Mouse (Mus musculus): ENCODE data around the gene Mia. TPM values are rescaled to one million over a fixed set of nuclear protein-coding genes. Genes with fewer than 3 reads are reported as not detected.

Gene Mia
- polyA plus RNA-seq (2016; fragmentation: Nextera tagmentation; extraction: Ambion mirVana): 1.0 and 1.5 TPM in 2 replicates

GRCm38 (mm10) chr7:27180837-27181695 lies at the start of gene Mia, which contains the start of gene Gm21983:
Mia (minus strand) TSS chr7:27181157.
Gm21983 (minus strand) TSS chr7:27181086.
- Histone ChIP-seq H3K4me3 (no peak within 1 kb of the TSS), H3K27me3 (ENCODE audit: insufficient read depth, poor library complexity, severe bottlenecking) (no peaks in the 10 kb centered on the region), H3K36me3 (peaks cover 28% of the 10 kb centered on the region), H3K9me3 (no peaks in the 10 kb centered on the region), H3K27ac (no peak within 1 kb of the TSS), H3K4me1 (peaks cover 3% of the 10 kb centered on the region; the same call in 1 of the 2 replicates)
- no peak for DNase-seq (ENCODE audit: low spot score)
- WGBS: 68% methylated on average over 14 of the region's 14 CpGs

- DNase-seq (ENCODE audit: low spot score): no peak
- no peaks in the 10 kb centered on the region for H3K36me3 ChIP-seq
- no peaks in the 10 kb centered on the region for H3K27me3 ChIP-seq (ENCODE audit: insufficient read depth, poor library complexity, severe bottlenecking)
- no peaks in the 10 kb centered on the region for H3K9me3 ChIP-seq
- whole genome bisulfite sequencing: 20% methylated on average over 6 of the region's 6 CpGs
- H3K27ac ChIP-seq: peak overlapping the region; percentile 93
- peak overlapping the region; percentile 89 for H3K4me3 ChIP-seq
- H3K4me1 ChIP-seq: peaks cover 53% of the 10 kb centered on the region
These were observed 47.9 kb upstream of the Mia start for GRCm38 (mm10) chr7:27228865-27229264.

GRCm38 (mm10) chr7:27228281-27228821 lies 47.4 kb upstream of the Mia start, which contains the start of gene Itpkc:
Itpkc (minus strand) TSS chr7:27228661.
- H3K36me3 ChIP-seq: no peaks in the 10 kb centered on the region
- peak within 1 kb of the TSS; percentile 93 for H3K27ac ChIP-seq
- DNase-seq (ENCODE audit: low spot score): peak; percentile 98
- H3K4me3 ChIP-seq: peak within 1 kb of the TSS; percentile 89
- H3K9me3 ChIP-seq: no peaks in the 10 kb centered on the region
- peaks cover 48% of the 10 kb centered on the region for H3K4me1 ChIP-seq
- no peaks in the 10 kb centered on the region for H3K27me3 ChIP-seq (ENCODE audit: insufficient read depth, poor library complexity, severe bottlenecking)
- WGBS: under 1% methylated on average over 49 of the region's 49 CpGs

GRCm38 (mm10) chr7:27227676-27228075 lies 46.7 kb upstream of the Mia start:
- Histone ChIP-seq H3K27me3 (ENCODE audit: insufficient read depth, poor library complexity, severe bottlenecking) (no peaks in the 10 kb centered on the region), H3K36me3 (0 out of 2 replicates have a peak, but pooled peaks cover 5% of the 10 kb centered on the region), H3K4me3 (peak overlapping the region; percentile 89), H3K27ac (peak overlapping the region; percentile 93), H3K9me3 (no peaks in the 10 kb centered on the region), H3K4me1 (peaks cover 46% of the 10 kb centered on the region)
- DNase-seq (ENCODE audit: low spot score): no peak
- 2% methylated on average over 10 of the region's 10 CpGs for WGBS

- Histone ChIP-seq H3K4me3 (peak overlapping the region; percentile 89), H3K9me3 (no peaks in the 10 kb centered on the region), H3K36me3 (0 out of 2 replicates have a peak, but pooled peaks cover 5% of the 10 kb centered on the region), H3K4me1 (peaks cover 43% of the 10 kb centered on the region), H3K27ac (no peak overlapping the region), H3K27me3 (ENCODE audit: insufficient read depth, poor library complexity, severe bottlenecking) (no peaks in the 10 kb centered on the region)
- no peak for DNase-seq (ENCODE audit: low spot score)
- WGBS: 31% methylated on average over 9 of the region's 9 CpGs
These were observed 46.3 kb upstream of the Mia start for GRCm38 (mm10) chr7:27227276-27227675.

- DNase-seq (ENCODE audit: low spot score): no peak
- H3K27me3 ChIP-seq (ENCODE audit: insufficient read depth, poor library complexity, severe bottlenecking): no peaks in the 10 kb centered on the region
- no peak overlapping the region for H3K27ac ChIP-seq
- H3K4me3 ChIP-seq: 0 out of 2 replicates have a peak overlapping the region, but pooled peaks have one; percentile 5
- peaks cover 7% of the 10 kb centered on the region; the same call in 1 of the 2 replicates for H3K36me3 ChIP-seq
- peaks cover 43% of the 10 kb centered on the region for H3K4me1 ChIP-seq
- H3K9me3 ChIP-seq: no peaks in the 10 kb centered on the region
- WGBS: 83% methylated on average over 11 of the region's 11 CpGs
These were observed 44.1 kb upstream of the Mia start for GRCm38 (mm10) chr7:27224877-27225575.

GRCm38 (mm10) chr7:27222538-27222937 lies 41.6 kb upstream of the Mia start:
- DNase-seq (ENCODE audit: low spot score): no peak
- no peaks in the 10 kb centered on the region for H3K9me3 ChIP-seq
- no peak overlapping the region for H3K4me3 ChIP-seq
- 69% methylated on average over 1 of the region's 1 CpGs for WGBS
- H3K36me3 ChIP-seq: peaks cover 26% of the 10 kb centered on the region
- H3K4me1 ChIP-seq: peaks cover 34% of the 10 kb centered on the region
- no peak overlapping the region for H3K27ac ChIP-seq
- no peaks in the 10 kb centered on the region for H3K27me3 ChIP-seq (ENCODE audit: insufficient read depth, poor library complexity, severe bottlenecking)

- Histone ChIP-seq H3K36me3 (peaks cover 31% of the 10 kb centered on the region), H3K4me1 (peaks cover 28% of the 10 kb centered on the region), H3K4me3 (no peak overlapping the region), H3K9me3 (no peaks in the 10 kb centered on the region), H3K27me3 (ENCODE audit: insufficient read depth, poor library complexity, severe bottlenecking) (no peaks in the 10 kb centered on the region), H3K27ac (no peak overlapping the region)
- 78% methylated on average over 6 of the region's 6 CpGs for WGBS
- no peak for DNase-seq (ENCODE audit: low spot score)
These were observed 41.0 kb upstream of the Mia start for GRCm38 (mm10) chr7:27221939-27222338.

GRCm38 (mm10) chr7:27219937-27220336 lies 39.0 kb upstream of the Mia start:
- peaks cover 35% of the 10 kb centered on the region for H3K36me3 ChIP-seq

GRCm38 (mm10) chr7:27218586-27218985 lies 37.6 kb upstream of the Mia start:
- Histone ChIP-seq H3K27ac (no peak overlapping the region), H3K4me1 (no peaks in the 10 kb centered on the region), H3K27me3 (ENCODE audit: insufficient read depth, poor library complexity, severe bottlenecking) (no peaks in the 10 kb centered on the region), H3K4me3 (no peak overlapping the region), H3K36me3 (peaks cover 44% of the 10 kb centered on the region), H3K9me3 (no peaks in the 10 kb centered on the region)
- DNase-seq (ENCODE audit: low spot score): no peak
- WGBS: 82% methylated on average over 7 of the region's 7 CpGs

More at GRCm38 (mm10) chr7:27219937-27220336, 39.0 kb upstream of the Mia start:
- Histone ChIP-seq H3K27me3 (ENCODE audit: insufficient read depth, poor library complexity, severe bottlenecking) (no peaks in the 10 kb centered on the region), H3K9me3 (no peaks in the 10 kb centered on the region), H3K27ac (no peak overlapping the region), H3K4me1 (peaks cover 8% of the 10 kb centered on the region), H3K4me3 (no peak overlapping the region)
- no peak for DNase-seq (ENCODE audit: low spot score)
- WGBS: 78% methylated on average over 11 of the region's 11 CpGs

- Histone ChIP-seq H3K36me3 (peaks cover 67% of the 10 kb centered on the region), H3K4me1 (no peaks in the 10 kb centered on the region), H3K4me3 (no peak overlapping the region), H3K9me3 (no peaks in the 10 kb centered on the region), H3K27me3 (ENCODE audit: insufficient read depth, poor library complexity, severe bottlenecking) (no peaks in the 10 kb centered on the region), H3K27ac (no peak overlapping the region)
- WGBS: 73% methylated on average over 2 of the region's 2 CpGs
- DNase-seq (ENCODE audit: low spot score): no peak
These were observed 31.7 kb upstream of the Mia start for GRCm38 (mm10) chr7:27212626-27213025.

- Histone ChIP-seq H3K27me3 (ENCODE audit: insufficient read depth, poor library complexity, severe bottlenecking) (no peaks in the 10 kb centered on the region), H3K4me3 (no peak overlapping the region), H3K4me1 (no peaks in the 10 kb centered on the region), H3K27ac (no peak overlapping the region), H3K9me3 (no peaks in the 10 kb centered on the region), H3K36me3 (peaks cover 57% of the 10 kb centered on the region)
- 88% methylated on average over 8 of the region's 8 CpGs for WGBS
- DNase-seq (ENCODE audit: low spot score): no peak
These were observed 22.9 kb upstream of the Mia start for GRCm38 (mm10) chr7:27203730-27204449.
